Mouse (Mus musculus): Measurements from ENCODE around the gene Gm12117.

The Gm12117 gene

GRCm38 (mm10) chr11:33276637-33277036, at the start of gene Gm12117:
TSS of gene Gm12117 (minus strand) at chr11:33276737.
- DNase-seq (ENCODE audit: extremely low spot score), result no peak

- DNase-seq (ENCODE audit: extremely low spot score), result no peak
These were observed 42.6 kb upstream of the Gm12117 start for GRCm38 (mm10) chr11:33319006-33319611.

- DNase-seq (ENCODE audit: extremely low spot score), result no peak
These were observed 33.0 kb upstream of the Gm12117 start for GRCm38 (mm10) chr11:33309566-33309965.

- no peak for DNase-seq (ENCODE audit: extremely low spot score)
These were observed 24.3 kb upstream of the Gm12117 start for GRCm38 (mm10) chr11:33300859-33301258.

- no peak for DNase-seq (ENCODE audit: extremely low spot score)
These were observed 22.8 kb upstream of the Gm12117 start for GRCm38 (mm10) chr11:33299371-33299770.

- no peak for DNase-seq (ENCODE audit: extremely low spot score)
These were observed 20.6 kb upstream of the Gm12117 start for GRCm38 (mm10) chr11:33297121-33297520.

GRCm38 (mm10) chr11:33295422-33295821, 18.9 kb upstream of the Gm12117 start:
- DNase-seq (ENCODE audit: extremely low spot score), result peak; percentile 12

- no peak for DNase-seq (ENCODE audit: extremely low spot score)
These were observed 17.5 kb upstream of the Gm12117 start for GRCm38 (mm10) chr11:33294063-33294462.

- DNase-seq (ENCODE audit: extremely low spot score), result no peak
These were observed 2.0 kb upstream of the Gm12117 start for GRCm38 (mm10) chr11:33278571-33278970.

GRCm38 (mm10) chr11:33274816-33275215, 1.7 kb downstream of the Gm12117 start:
- DNase-seq (ENCODE audit: extremely low spot score), result no peak

GRCm38 (mm10) chr11:33274294-33274693, 2.2 kb downstream of the Gm12117 start:
- no peak for DNase-seq (ENCODE audit: extremely low spot score)

- no peak for DNase-seq (ENCODE audit: extremely low spot score)
These were observed 36.2 kb downstream of the Gm12117 start for GRCm38 (mm10) chr11:33240295-33240694.

GRCm38 (mm10) chr11:33234134-33234533, 42.4 kb downstream of the Gm12117 start:
- DNase-seq (ENCODE audit: extremely low spot score), result no peak

GRCm38 (mm10) chr11:33232056-33232455, 44.5 kb downstream of the Gm12117 start:
- no peak for DNase-seq (ENCODE audit: extremely low spot score)

GRCm38 (mm10) chr11:33228186-33228585, 48.4 kb downstream of the Gm12117 start:
- no peak for DNase-seq (ENCODE audit: extremely low spot score)

GRCm38 (mm10) chr11:33226516-33226915, 50.0 kb downstream of the Gm12117 start:
- no peak for DNase-seq (ENCODE audit: extremely low spot score)
